Mouse (Mus musculus): Measurements from ENCODE around the gene Ace. TPM values are rescaled to one million over a fixed set of nuclear protein-coding genes. Genes with fewer than 3 reads are reported as not detected.

The Ace gene
- polyA plus RNA-seq, 1 experiment: 0.27 TPM

GRCm38 (mm10) chr11:105933746-105934145 is 34.0 kb upstream of the Ace start:
- no peak overlapping the region for H3K27ac ChIP-seq (ENCODE audit: insufficient read depth, low read depth, low read length)

GRCm38 (mm10) chr11:105934303-105934711 is 33.4 kb upstream of the Ace start:
- Histone ChIP-seq H3K27ac (ENCODE audit: insufficient read depth, low read depth, low read length) (no peak overlapping the region), H3K4me3 (ENCODE audit: insufficient read depth, low read length) (no peak overlapping the region), H3K4me1 (ENCODE audit: control insufficient read depth, insufficient read depth, low read length) (no peaks in the 10 kb centered on the region)
- TF ChIP-seq POLR2A (IDR thresholded peaks at IDR 0.05; ENCODE audit: borderline replicate concordance, low read depth, low read length): no peak
- TF ChIP-seq CTCF (IDR thresholded peaks at IDR 0.05; ENCODE audit: low read depth, low read length): no peak

More at GRCm38 (mm10) chr11:105933746-105934145, 34.0 kb upstream of the Ace start:
- Histone ChIP-seq H3K4me1 (ENCODE audit: control insufficient read depth, insufficient read depth, low read length) (no peaks in the 10 kb centered on the region), H3K4me3 (ENCODE audit: insufficient read depth, low read length) (no peak overlapping the region)
- TF ChIP-seq POLR2A (IDR thresholded peaks at IDR 0.05; ENCODE audit: borderline replicate concordance, low read depth, low read length) (no peak), CTCF (IDR thresholded peaks at IDR 0.05; ENCODE audit: low read depth, low read length) (no peak)

GRCm38 (mm10) chr11:105934816-105935215 is 32.9 kb upstream of the Ace start:
- Histone ChIP-seq H3K4me3 (ENCODE audit: insufficient read depth, low read length) (no peak overlapping the region), H3K27ac (ENCODE audit: insufficient read depth, low read depth, low read length) (no peak overlapping the region), H3K4me1 (ENCODE audit: control insufficient read depth, insufficient read depth, low read length) (no peaks in the 10 kb centered on the region)
- TF ChIP-seq CTCF (IDR thresholded peaks at IDR 0.05; ENCODE audit: low read depth, low read length): no peak
- no peak for TF ChIP-seq POLR2A (IDR thresholded peaks at IDR 0.05; ENCODE audit: borderline replicate concordance, low read depth, low read length)

- Histone ChIP-seq H3K27ac (ENCODE audit: insufficient read depth, low read depth, low read length) (no peak overlapping the region), H3K4me1 (ENCODE audit: control insufficient read depth, insufficient read depth, low read length) (no peaks in the 10 kb centered on the region), H3K4me3 (ENCODE audit: insufficient read depth, low read length) (no peak overlapping the region)
- TF ChIP-seq CTCF (IDR thresholded peaks at IDR 0.05; ENCODE audit: low read depth, low read length) (no peak), POLR2A (IDR thresholded peaks at IDR 0.05; ENCODE audit: borderline replicate concordance, low read depth, low read length) (no peak)
These were observed 32.2 kb upstream of the Ace start for GRCm38 (mm10) chr11:105935496-105935895.

- H3K4me1 ChIP-seq (ENCODE audit: control insufficient read depth, insufficient read depth, low read length): no peaks in the 10 kb centered on the region
- no peak overlapping the region for H3K4me3 ChIP-seq (ENCODE audit: insufficient read depth, low read length)
- TF ChIP-seq CTCF (IDR thresholded peaks at IDR 0.05; ENCODE audit: low read depth, low read length) (no peak), POLR2A (IDR thresholded peaks at IDR 0.05; ENCODE audit: borderline replicate concordance, low read depth, low read length) (no peak)
- no peak overlapping the region for H3K27ac ChIP-seq (ENCODE audit: insufficient read depth, low read depth, low read length)
These were observed 31.5 kb upstream of the Ace start for GRCm38 (mm10) chr11:105936200-105936599.

GRCm38 (mm10) chr11:105936974-105937373 is 30.8 kb upstream of the Ace start:
- Histone ChIP-seq H3K4me3 (ENCODE audit: insufficient read depth, low read length) (no peak overlapping the region), H3K27ac (ENCODE audit: insufficient read depth, low read depth, low read length) (no peak overlapping the region), H3K4me1 (ENCODE audit: control insufficient read depth, insufficient read depth, low read length) (no peaks in the 10 kb centered on the region)
- TF ChIP-seq CTCF (IDR thresholded peaks at IDR 0.05; ENCODE audit: low read depth, low read length) (no peak), POLR2A (IDR thresholded peaks at IDR 0.05; ENCODE audit: borderline replicate concordance, low read depth, low read length) (no peak)

- TF ChIP-seq CTCF (IDR thresholded peaks at IDR 0.05; ENCODE audit: low read depth, low read length) (no peak), POLR2A (IDR thresholded peaks at IDR 0.05; ENCODE audit: borderline replicate concordance, low read depth, low read length) (no peak)
- Histone ChIP-seq H3K4me3 (ENCODE audit: insufficient read depth, low read length) (no peak overlapping the region), H3K4me1 (ENCODE audit: control insufficient read depth, insufficient read depth, low read length) (0 out of 2 replicates have a peak, but pooled peaks cover 2% of the 10 kb centered on the region), H3K27ac (ENCODE audit: insufficient read depth, low read depth, low read length) (no peak overlapping the region)
These were observed 29.0 kb upstream of the Ace start for GRCm38 (mm10) chr11:105938771-105939170.

GRCm38 (mm10) chr11:105941973-105942372 is 25.8 kb upstream of the Ace start:
- H3K27ac ChIP-seq (ENCODE audit: insufficient read depth, low read depth, low read length): no peak overlapping the region
- TF ChIP-seq CTCF (IDR thresholded peaks at IDR 0.05; ENCODE audit: low read depth, low read length) (no peak), POLR2A (IDR thresholded peaks at IDR 0.05; ENCODE audit: borderline replicate concordance, low read depth, low read length) (no peak)
- no peak overlapping the region for H3K4me3 ChIP-seq (ENCODE audit: insufficient read depth, low read length)
- H3K4me1 ChIP-seq (ENCODE audit: control insufficient read depth, insufficient read depth, low read length): 0 out of 2 replicates have a peak, but pooled peaks cover 2% of the 10 kb centered on the region

GRCm38 (mm10) chr11:105943133-105944102 is 24.3 kb upstream of the Ace start:
- peak overlapping the region; percentile 59 for H3K4me3 ChIP-seq (ENCODE audit: insufficient read depth, low read length)
- peaks cover 3% of the 10 kb centered on the region; the same call in 1 of the 2 replicates for H3K4me1 ChIP-seq (ENCODE audit: control insufficient read depth, insufficient read depth, low read length)
- H3K27ac ChIP-seq (ENCODE audit: insufficient read depth, low read depth, low read length): no peak overlapping the region
- no peak for TF ChIP-seq CTCF (IDR thresholded peaks at IDR 0.05; ENCODE audit: low read depth, low read length)
- TF ChIP-seq POLR2A (IDR thresholded peaks at IDR 0.05; ENCODE audit: borderline replicate concordance, low read depth, low read length): no peak

GRCm38 (mm10) chr11:105944126-105944621 is 23.6 kb upstream of the Ace start:
- Histone ChIP-seq H3K4me3 (ENCODE audit: insufficient read depth, low read length) (peak overlapping the region; percentile 59), H3K4me1 (ENCODE audit: control insufficient read depth, insufficient read depth, low read length) (peaks cover 5% of the 10 kb centered on the region; the same call in 1 of the 2 replicates), H3K27ac (ENCODE audit: insufficient read depth, low read depth, low read length) (no peak overlapping the region)
- TF ChIP-seq POLR2A (IDR thresholded peaks at IDR 0.05; ENCODE audit: borderline replicate concordance, low read depth, low read length) (no peak), CTCF (IDR thresholded peaks at IDR 0.05; ENCODE audit: low read depth, low read length) (no peak)

Data from bone marrow macrophage, adult 2 months (primary cell).